Mouse (Mus musculus) hematopoietic stem cell, adult 5-6 weeks (primary cell): Measurements from ENCODE around the gene Rpl27. TPM values are rescaled to one million over a fixed set of nuclear protein-coding genes. Genes with fewer than 3 reads are reported as not detected.

Source experiments
- ATAC-seq, 2 experiments: fragments of 125-278 bp in 1 of 2; replicated peaks in 1 of 2; 2 replicates each; pipeline ENCODE4 v1.8.0; 2016 to 2017; ENCODE audit warnings: inconsistent platforms in 2 of 2, mild to moderate bottlenecking in 2 of 2, moderate number of reproducible peaks in 2 of 2, low read depth in 1 of 2, moderate TSS enrichment in 1 of 2; ENCODE audit not compliant: low FRiP score in 2 of 2, poor library complexity in 2 of 2, severe bottlenecking in 2 of 2, insufficient read depth in 1 of 2, low TSS enrichment in 1 of 2
- total RNA-seq: library from RNA; stranded (forward); fragments of 172-1452, 232-1000 nt; gene quantifications from 2 replicates; pipeline ENCODE4 v1.2.3, GENCODE M21; 2017

Rpl27 gene
- total RNA-seq, 1 experiment from 2014 or later: 4,983 TPM

DNA sequence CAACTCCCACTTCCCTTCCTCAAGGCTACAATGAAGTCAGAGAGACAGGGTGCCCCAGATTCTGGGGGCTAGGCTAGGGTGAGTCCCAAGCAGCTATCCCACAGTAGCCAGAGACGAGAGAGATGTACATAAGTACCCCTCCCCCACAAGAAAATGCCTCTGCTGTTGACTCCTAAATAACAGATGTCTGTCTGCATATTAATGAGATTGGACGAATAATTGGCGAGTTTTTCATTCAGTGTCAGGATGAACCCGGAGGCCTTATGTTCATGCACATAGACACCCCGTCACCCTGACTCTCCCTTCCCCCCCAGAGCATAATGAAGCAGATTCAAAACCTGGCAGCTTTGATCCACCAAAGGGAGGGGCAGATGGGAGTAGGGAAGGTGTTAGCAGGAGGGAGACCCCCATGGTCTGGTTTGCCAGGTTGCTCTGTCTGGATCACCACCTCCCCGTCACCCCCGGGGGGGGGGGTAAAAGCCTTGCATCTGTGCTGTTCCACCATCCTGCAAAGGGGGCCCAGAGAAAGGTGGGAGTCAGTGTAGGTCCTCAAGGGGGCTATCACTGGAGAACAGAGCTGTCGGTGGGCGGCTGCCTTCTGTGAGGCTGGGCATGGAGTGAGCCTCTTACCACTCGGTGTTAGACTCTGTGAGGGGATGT lies 35.6 kb downstream of the Rpl27 start:
- ATAC-seq: no peak

DNA sequence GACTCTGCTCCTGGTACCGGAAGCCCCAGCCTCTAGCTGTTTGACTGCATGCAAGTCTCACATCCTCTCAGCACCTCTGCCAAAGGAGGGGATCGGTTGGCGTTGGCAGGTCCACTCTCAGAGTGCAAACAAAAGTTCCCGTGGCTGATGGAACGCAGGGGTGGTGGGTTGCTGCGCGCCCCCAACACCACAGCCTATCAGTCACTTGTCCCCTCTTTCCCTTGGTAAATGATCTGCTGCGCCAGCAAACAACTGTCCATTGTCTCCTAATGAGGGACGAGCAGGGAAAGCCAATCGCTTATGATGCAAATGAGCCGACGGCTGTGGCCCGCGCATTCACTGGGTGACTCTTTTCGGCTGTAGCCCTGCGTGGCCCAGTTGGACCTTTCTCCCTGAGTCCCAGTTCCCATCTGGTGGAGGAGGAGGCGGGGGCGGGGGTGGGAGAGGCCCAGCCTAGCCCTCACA lies 37.1 kb downstream of the Rpl27 start:
- ATAC-seq: no peak

DNA sequence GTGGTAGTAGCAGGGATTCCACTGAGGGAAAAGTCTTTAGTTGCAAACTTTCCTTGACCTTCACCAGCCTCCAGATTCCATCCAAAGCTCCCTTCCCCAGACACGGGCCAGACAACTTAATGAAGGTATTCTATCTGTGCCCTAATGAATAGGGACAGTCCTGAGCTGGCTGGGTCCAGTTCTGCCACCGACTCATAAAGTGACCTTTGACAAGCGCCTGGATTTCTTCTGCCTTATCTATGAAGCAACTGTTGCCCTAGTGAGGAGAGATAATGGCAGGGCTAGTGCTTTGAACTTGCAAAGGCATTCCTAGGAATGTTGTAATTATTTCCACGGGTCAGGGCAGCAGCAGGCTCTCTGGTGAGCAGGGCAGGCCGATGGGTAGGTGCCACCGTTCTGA lies 38.8 kb downstream of the Rpl27 start:
- ATAC-seq: no peak

- no peak for ATAC-seq
Observed at GRCm38 (mm10) chr11:101483804-101484203, 41.7 kb downstream of the Rpl27 start.

GRCm38 (mm10) chr11:101484245-101484644 lies 42.1 kb downstream of the Rpl27 start:
- no peak for ATAC-seq

DNA sequence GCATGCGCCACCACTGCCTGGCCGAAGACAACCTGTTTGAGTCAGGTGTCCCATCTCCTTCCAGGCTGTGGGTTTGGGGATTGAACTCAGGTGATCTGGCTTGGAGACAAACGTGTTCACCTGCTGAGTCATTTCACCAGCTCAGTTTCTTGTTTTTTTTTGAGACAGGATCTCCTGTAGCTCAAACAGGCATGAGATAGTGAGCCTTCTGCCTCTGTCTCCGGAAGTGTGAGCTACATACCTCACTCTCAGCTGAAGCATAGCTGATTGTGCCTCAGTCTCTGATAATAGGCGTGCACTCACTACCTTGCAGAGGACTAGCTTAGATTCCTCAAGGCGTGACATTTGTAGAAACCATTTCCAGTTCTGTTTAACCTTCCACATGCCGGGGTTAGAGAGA lies 42.7 kb downstream of the Rpl27 start:
- no peak for ATAC-seq

DNA sequence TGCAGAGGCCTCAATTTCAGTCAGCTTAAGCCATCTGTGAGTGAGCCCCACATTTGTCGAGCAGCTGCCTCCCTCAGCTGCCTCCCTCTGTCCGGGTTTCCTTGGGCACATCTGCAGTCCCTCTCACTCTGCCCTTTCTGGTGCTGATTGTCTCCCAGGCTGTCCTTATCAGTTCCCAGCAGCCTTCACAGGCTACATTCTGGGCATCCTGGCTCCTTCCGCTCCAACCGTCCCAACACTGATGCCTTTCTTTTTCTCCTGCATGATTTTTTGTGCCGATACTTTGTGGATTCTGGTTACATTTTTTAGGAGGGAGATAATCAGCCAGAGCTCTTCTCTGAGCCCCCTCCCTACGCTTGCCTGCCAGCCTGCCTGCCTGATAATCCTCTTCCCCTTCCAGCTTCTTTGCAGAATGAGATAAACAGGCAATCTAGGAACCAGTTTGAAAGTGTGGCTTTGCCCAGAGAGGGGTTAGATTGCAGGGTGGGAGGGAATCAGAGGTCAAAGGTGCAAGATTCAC lies 43.5 kb downstream of the Rpl27 start:
- ATAC-seq: peak in 1 of 2 experiments; percentile 62; a peak in 2 of 4 replicates

- no peak for ATAC-seq
Observed at GRCm38 (mm10) chr11:101486126-101486525, 44.0 kb downstream of the Rpl27 start.

Other genes with a start within 250 kb of the Rpl27 start
- gene Ezh1, start 215.8 kb upstream of the Rpl27 start, total RNA-seq: 38.1 and 45.0 TPM in 2 replicates
- gene Ramp2, start 196.3 kb upstream of the Rpl27 start, total RNA-seq: 6.9 TPM in 1 of 2 replicates, not detected in the other
- gene Vps25, start 188.6 kb upstream of the Rpl27 start, total RNA-seq: 55.0 and 59.3 TPM in 2 replicates
- gene Wnk4, start 181.7 kb upstream of the Rpl27 start, total RNA-seq: 0.63 TPM in 1 of 2 replicates, not detected in the other
- gene Cntd1, start 163.3 kb upstream of the Rpl27 start, total RNA-seq: 1.3 and 2.4 TPM in 2 replicates
- 24.6 and 33.0 TPM in 2 replicates for gene Coa3, start 163.2 kb upstream of the Rpl27 start, total RNA-seq
- 139 and 177 TPM in 2 replicates for gene Becn1, start 140.0 kb upstream of the Rpl27 start, total RNA-seq
- 101 and 128 TPM in 2 replicates for gene Psme3, start 126.1 kb upstream of the Rpl27 start, total RNA-seq
- gene Aoc2, start 117.2 kb upstream of the Rpl27 start, total RNA-seq: 1.1 and 2.6 TPM in 2 replicates
- 0.10 TPM in 1 of 2 replicates, not detected in the other for gene Aoc3, start 111.7 kb upstream of the Rpl27 start, total RNA-seq
- not detected in 2 replicates for gene G6pc, start 74.7 kb upstream of the Rpl27 start, total RNA-seq
- gene Aarsd1, start 24.7 kb upstream of the Rpl27 start, total RNA-seq: 46.5 and 52.0 TPM in 2 replicates
- 1.6 TPM in 1 of 2 replicates, not detected in the other for gene Gm27029, start 17.5 kb upstream of the Rpl27 start, total RNA-seq
- 4.8 and 7.0 TPM in 2 replicates for gene Rundc1, start 17.2 kb upstream of the Rpl27 start, total RNA-seq
- 1.0 TPM in 1 of 2 replicates, not detected in the other for gene Ptges3l, start 17.0 kb upstream of the Rpl27 start, total RNA-seq
- 34.3 and 37.2 TPM in 2 replicates for gene Ifi35, start 6.1 kb downstream of the Rpl27 start, total RNA-seq
- 5.3 and 5.8 TPM in 2 replicates for gene Rnd2, start 22.7 kb downstream of the Rpl27 start, total RNA-seq
- 22.9 and 29.3 TPM in 2 replicates for gene Vat1, start 23.9 kb downstream of the Rpl27 start, total RNA-seq
- 38.6 and 42.1 TPM in 2 replicates for gene Brca1, start 109.7 kb downstream of the Rpl27 start, total RNA-seq
- gene Nbr1, start 109.9 kb downstream of the Rpl27 start, total RNA-seq: 85.9 and 90.5 TPM in 2 replicates
- gene Tmem106a, start 139.9 kb downstream of the Rpl27 start, total RNA-seq: 2.6 and 3.9 TPM in 2 replicates
- not detected in 2 replicates for gene Gm11634, start 157.0 kb downstream of the Rpl27 start, total RNA-seq
- 10.3 and 20.6 TPM in 2 replicates for gene Rdm1, start 184.9 kb downstream of the Rpl27 start, total RNA-seq
- gene Arl4d, start 223.2 kb downstream of the Rpl27 start, total RNA-seq: 0.88 and 2.5 TPM in 2 replicates